Mouse (Mus musculus) lung, postnatal 0 days (tissue): Measurements from ENCODE around the gene Inpp4a. TPM values are rescaled to one million over a fixed set of nuclear protein-coding genes. Genes with fewer than 3 reads are reported as not detected.

Experiments used
- ATAC-seq: fragments of 200-750 bp; cut with Nextera tagmentation; 2 replicates; pipeline ENCODE4 v1.8.0; 2017; ENCODE audit warnings: moderate library complexity
- DNase-seq: peaks from one replicate; pipeline ENCODE4 v3.0.0-alpha.2; 2016; ENCODE audit warnings: low spot score
- H3K27ac ChIP-seq: fragments of 300-500 bp; sonication (generic); 2 replicates; pipeline ENCODE4 v1.5.1; 2014; ENCODE audit warnings: antibody characterized with exemption, mild to moderate bottlenecking, low read length, mixed read lengths
- H3K27me3 ChIP-seq: fragments of 300-500 bp; sonication (generic); replicated peaks from 2 replicates; pipeline ENCODE4 v1.6.1; 2014; ENCODE audit warnings: low read length, mixed read lengths; ENCODE audit not compliant: insufficient read depth
- H3K36me3 ChIP-seq: fragments of 300-500 bp; sonication (generic); 2 replicates; pipeline ENCODE4 v1.6.1; 2014; ENCODE audit warnings: low read length, mixed read lengths; ENCODE audit not compliant: insufficient read depth
- H3K4me1 ChIP-seq: fragments of 300-500 bp; sonication (generic); 2 replicates; pipeline ENCODE4 v1.6.1; 2014; ENCODE audit warnings: antibody characterized with exemption, low read depth, low read length, mixed read lengths; ENCODE audit not compliant: insufficient read depth
- H3K4me2 ChIP-seq: fragments of 300-500 bp; sonication (generic); replicated peaks from 2 replicates; pipeline ENCODE4 v1.6.1; 2014; ENCODE audit warnings: low read depth, mild to moderate bottlenecking, low read length, moderate library complexity, mixed read lengths
- H3K4me3 ChIP-seq: fragments of 300-500 bp; sonication (generic); 2 replicates; pipeline ENCODE4 v1.5.1; 2014; ENCODE audit warnings: low read depth, low read length
- H3K9ac ChIP-seq: fragments of 300-500 bp; sonication (generic); replicated peaks from 2 replicates; pipeline ENCODE4 v1.6.1; 2014; ENCODE audit warnings: low read depth, mild to moderate bottlenecking
- H3K9me3 ChIP-seq: fragments of 300-500 bp; sonication (generic); 2 replicates; pipeline ENCODE4 v1.6.1; 2016; ENCODE audit warnings: low read length, mixed read lengths
- CTCF ChIP-seq: IDR thresholded peaks from 2 replicates; pipeline ENCODE4 v1.5.1; 2016; ENCODE audit warnings: antibody characterized with exemption, mild to moderate bottlenecking
- EP300 ChIP-seq: IDR thresholded peaks from 2 replicates; pipeline ENCODE4 v1.6.1; 2016; ENCODE audit warnings: antibody characterized with exemption, mild to moderate bottlenecking, control low read depth
- WGBS: fragments of 180-500 bp; shearing (Covaris S2); extraction: QIAGEN DNeasy Blood & Tissue Kit; methylation state at CpG from one replicate; pipeline ENCODE4 v1.1.7; 2014; 5-methylcytosine and 5-hydroxymethylcytosine counted together
- polyA plus RNA-seq: library from polyadenylated mRNA; unstranded; fragments of >200 nt; fragmentation: Nextera tagmentation; extraction: Ambion mirVana; gene quantifications from 2 replicates; pipeline ENCODE4 v1.2.1, GENCODE M21; 2015

Gene Inpp4a
- 15.8 and 17.8 TPM in 2 replicates for polyA plus RNA-seq

GRCm38 (mm10) chr1:37299540-37300491 is at the start of gene Inpp4a:
Gene Inpp4a (plus strand): TSS chr1:37299865.
- Histone ChIP-seq H3K36me3 (no peaks in the 10 kb centered on the region), H3K4me3 (peak within 1 kb of the TSS; percentile 92), H3K27ac (peak within 1 kb of the TSS; percentile 59), H3K9me3 (no peaks in the 10 kb centered on the region), H3K4me1 (peaks cover 11% of the 10 kb centered on the region; the same call in 1 of the 2 replicates), H3K27me3 (no peaks in the 10 kb centered on the region), H3K4me2 (peak within 1 kb of the TSS; percentile 91), H3K9ac (peak within 1 kb of the TSS; percentile 76)
- TF ChIP-seq EP300 (peak; percentile 29; the same call in 1 of the 2 replicates), CTCF (no peak)
- ATAC-seq (peak; percentile 92), DNase-seq (peak; percentile 93)
- 2% methylated on average over 75 of the region's 77 CpGs for WGBS

GRCm38 (mm10) chr1:37250643-37251310 is 48.9 kb upstream of the Inpp4a start:
- Histone ChIP-seq H3K9ac (no peak overlapping the region), H3K4me2 (no peak overlapping the region), H3K27ac (no peak overlapping the region), H3K27me3 (no peaks in the 10 kb centered on the region), H3K36me3 (no peaks in the 10 kb centered on the region), H3K4me1 (no peaks in the 10 kb centered on the region), H3K9me3 (no peaks in the 10 kb centered on the region), H3K4me3 (no peak overlapping the region)
- peak; percentile 72 for DNase-seq
- TF ChIP-seq EP300, result no peak
- TF ChIP-seq CTCF, result peak; percentile 89
- WGBS, result 33% methylated on average over 5 of the region's 5 CpGs
- no peak; the same call in 1 of the 2 replicates for ATAC-seq

- no peaks in the 10 kb centered on the region for H3K9me3 ChIP-seq
- H3K4me3 ChIP-seq, result no peak overlapping the region
Measured at GRCm38 (mm10) chr1:37258443-37258842, 41.2 kb upstream of the Inpp4a start.

GRCm38 (mm10) chr1:37272464-37272863 is 27.2 kb upstream of the Inpp4a start:
- no peaks in the 10 kb centered on the region for H3K36me3 ChIP-seq
- H3K4me3 ChIP-seq, result no peak overlapping the region
- no peaks in the 10 kb centered on the region for H3K4me1 ChIP-seq
- H3K27me3 ChIP-seq, result no peaks in the 10 kb centered on the region
- H3K9me3 ChIP-seq, result no peaks in the 10 kb centered on the region
- WGBS, result 4% methylated on average over 7 of the region's 7 CpGs
- DNase-seq (peak; percentile 86), ATAC-seq (no peak; the same call in 1 of the 2 replicates)
- TF ChIP-seq CTCF, result peak; percentile 97
- TF ChIP-seq EP300, result no peak
- H3K4me2 ChIP-seq, result no peak overlapping the region
- H3K9ac ChIP-seq, result no peak overlapping the region
- no peak overlapping the region for H3K27ac ChIP-seq

More at GRCm38 (mm10) chr1:37258443-37258842, 41.2 kb upstream of the Inpp4a start:
- ATAC-seq (no peak), DNase-seq (no peak)
- Histone ChIP-seq H3K27ac (no peak overlapping the region), H3K9ac (no peak overlapping the region), H3K27me3 (no peaks in the 10 kb centered on the region), H3K4me1 (no peaks in the 10 kb centered on the region), H3K4me2 (no peak overlapping the region), H3K36me3 (no peaks in the 10 kb centered on the region)
- WGBS, result 96% methylated on average over 2 of the region's 2 CpGs
- TF ChIP-seq CTCF (no peak), EP300 (no peak)

- H3K36me3 ChIP-seq, result no peaks in the 10 kb centered on the region
- WGBS, result 62% methylated on average over 7 of the region's 7 CpGs
- H3K9me3 ChIP-seq, result no peaks in the 10 kb centered on the region
- H3K4me1 ChIP-seq, result no peaks in the 10 kb centered on the region
- no peak overlapping the region for H3K4me2 ChIP-seq
- H3K27me3 ChIP-seq, result no peaks in the 10 kb centered on the region
- no peak overlapping the region for H3K4me3 ChIP-seq
- ATAC-seq (no peak), DNase-seq (no peak)
- no peak overlapping the region for H3K9ac ChIP-seq
- H3K27ac ChIP-seq, result no peak overlapping the region
- no peak for TF ChIP-seq CTCF
- no peak for TF ChIP-seq EP300
Measured at GRCm38 (mm10) chr1:37286556-37286955, 13.1 kb upstream of the Inpp4a start.

GRCm38 (mm10) chr1:37287748-37288147 is 11.9 kb upstream of the Inpp4a start:
- ATAC-seq (no peak), DNase-seq (no peak)
- Histone ChIP-seq H3K9ac (no peak overlapping the region), H3K4me3 (no peak overlapping the region), H3K27me3 (no peaks in the 10 kb centered on the region), H3K4me2 (no peak overlapping the region), H3K9me3 (no peaks in the 10 kb centered on the region), H3K36me3 (no peaks in the 10 kb centered on the region), H3K27ac (no peak overlapping the region), H3K4me1 (no peaks in the 10 kb centered on the region)
- no peak for TF ChIP-seq CTCF
- no peak for TF ChIP-seq EP300
- WGBS, result 60% methylated on average over 1 of the region's 1 CpGs
